Mouse (Mus musculus) kidney, embryonic 16.5 days (tissue): ENCODE data around the gene Sfi1. TPM values are rescaled to one million over a fixed set of nuclear protein-coding genes. Genes with fewer than 3 reads are reported as not detected.
A peak's percentile ranks its signal among the peaks of the same experiment; 100 is the strongest.
"Not testable (repeated sequence)": the region's sequence is repeated elsewhere in the genome, so short reads cannot be mapped to it uniquely, and the experiment has no call there.

Experiments
- ATAC-seq: fragments of 200-750 bp; cut with Nextera tagmentation; 2 replicates; pipeline ENCODE4 v1.8.0; 2017; ENCODE audit warnings: moderate TSS enrichment; ENCODE audit not compliant: low FRiP score, low TSS enrichment
- H3K27ac ChIP-seq: fragments of 300-500 bp; sonication (generic); 2 replicates; pipeline ENCODE4 v1.5.1; 2014; ENCODE audit warnings: low read length
- H3K27me3 ChIP-seq: fragments of 300-500 bp; sonication (generic); 2 replicates; pipeline ENCODE4 v1.6.1; 2014; ENCODE audit warnings: low read length, control low read depth, mixed read lengths; ENCODE audit not compliant: insufficient read depth
- H3K36me3 ChIP-seq: fragments of 300-500 bp; sonication (generic); 2 replicates; pipeline ENCODE4 v1.6.1; 2014; ENCODE audit warnings: low read length, control low read depth, mixed read lengths; ENCODE audit not compliant: insufficient read depth
- H3K4me1 ChIP-seq: fragments of 300-500 bp; sonication (generic); 2 replicates; pipeline ENCODE4 v1.6.1; 2014; ENCODE audit warnings: low read length, control low read depth, mixed read lengths; ENCODE audit not compliant: insufficient read depth
- H3K4me2 ChIP-seq: fragments of 300-500 bp; sonication (generic); replicated peaks from 2 replicates; pipeline ENCODE4 v1.6.1; 2014; ENCODE audit warnings: low read depth, low read length
- H3K4me3 ChIP-seq: fragments of 300-500 bp; sonication (generic); 2 replicates; pipeline ENCODE4 v1.5.1; 2014; ENCODE audit warnings: mild to moderate bottlenecking, low read length
- H3K9ac ChIP-seq: fragments of 300-500 bp; sonication (generic); replicated peaks from 2 replicates; pipeline ENCODE4 v1.6.1; 2014; ENCODE audit warnings: low read length
- H3K9me3 ChIP-seq: fragments of 300-500 bp; sonication (generic); 2 replicates; pipeline ENCODE4 v1.6.1; 2016; ENCODE audit warnings: low read length, control low read depth
- WGBS: fragments of 180-500 bp; shearing (Covaris S2); extraction: QIAGEN DNeasy Blood & Tissue Kit; methylation state at CpG from one replicate; pipeline ENCODE4 v1.1.7; 2014; 5-methylcytosine and 5-hydroxymethylcytosine counted together
- polyA plus RNA-seq: library from polyadenylated mRNA; unstranded; fragments of >200 nt; fragmentation: Nextera tagmentation; extraction: Ambion mirVana; gene quantifications from 2 replicates; pipeline ENCODE4 v1.2.1, GENCODE M21; 2015

Gene Sfi1
- polyA plus RNA-seq, 1 experiment from 2014 or later = 15.2 TPM

- H3K36me3 ChIP-seq = peaks cover 11% of the 10 kb centered on the region
- H3K4me2 ChIP-seq, H3K9ac ChIP-seq, H3K27ac ChIP-seq, H3K27me3 ChIP-seq, H3K4me1 ChIP-seq, H3K4me3 ChIP-seq: not testable (repeated sequence)
- 96% methylated on average over 21 of the region's 24 CpGs for WGBS
- 0 out of 2 replicates have a peak, but pooled peaks have one; percentile 19 for ATAC-seq
- H3K9me3 ChIP-seq = peaks cover 13% of the 10 kb centered on the region
Observed at GRCm38 (mm10) chr11:3150003-3150676, 43.1 kb downstream of the Sfi1 start.

GRCm38 (mm10) chr11:3149471-3149870 is 43.8 kb downstream of the Sfi1 start:
- H3K27me3 ChIP-seq, H3K4me3 ChIP-seq, H3K27ac ChIP-seq, H3K4me2 ChIP-seq, ATAC-seq, H3K4me1 ChIP-seq, H3K9ac ChIP-seq: not testable (repeated sequence)
- peaks cover 11% of the 10 kb centered on the region for H3K36me3 ChIP-seq
- peaks cover 13% of the 10 kb centered on the region for H3K9me3 ChIP-seq
- WGBS = 72% methylated on average over 4 of the region's 4 CpGs

GRCm38 (mm10) chr11:3146806-3147205 is 46.5 kb downstream of the Sfi1 start:
- not testable (repeated sequence) for H3K27me3 ChIP-seq, H3K4me2 ChIP-seq, H3K4me3 ChIP-seq, H3K36me3 ChIP-seq, ATAC-seq, H3K4me1 ChIP-seq, H3K9ac ChIP-seq, H3K27ac ChIP-seq
- WGBS = 95% methylated on average over 2 of the region's 2 CpGs
- H3K9me3 ChIP-seq = peaks cover 11% of the 10 kb centered on the region

GRCm38 (mm10) chr11:3145359-3146165 is 47.7 kb downstream of the Sfi1 start:
- not testable (repeated sequence) for H3K9ac ChIP-seq, H3K4me1 ChIP-seq, H3K9me3 ChIP-seq, H3K4me2 ChIP-seq, H3K4me3 ChIP-seq, H3K27ac ChIP-seq, H3K27me3 ChIP-seq, H3K36me3 ChIP-seq, ATAC-seq
- 71% methylated on average over 7 of the region's 9 CpGs for WGBS

GRCm38 (mm10) chr11:3143984-3144383 is 49.3 kb downstream of the Sfi1 start:
- not testable (repeated sequence) for H3K4me3 ChIP-seq, H3K9ac ChIP-seq, H3K4me2 ChIP-seq, H3K4me1 ChIP-seq, H3K27ac ChIP-seq, H3K9me3 ChIP-seq, ATAC-seq, H3K36me3 ChIP-seq, H3K27me3 ChIP-seq
- 73% methylated on average over 3 of the region's 3 CpGs for WGBS

- not testable (repeated sequence) for H3K9ac ChIP-seq, H3K4me3 ChIP-seq, H3K4me2 ChIP-seq, H3K27me3 ChIP-seq, H3K36me3 ChIP-seq, H3K9me3 ChIP-seq, H3K4me1 ChIP-seq, H3K27ac ChIP-seq
- 92% methylated on average over 4 of the region's 5 CpGs for WGBS
- ATAC-seq = peak; percentile 72
Observed at GRCm38 (mm10) chr11:3142413-3142812, 50.9 kb downstream of the Sfi1 start.

GRCm38 (mm10) chr11:3140967-3141535 is 52.2 kb downstream of the Sfi1 start:
- ATAC-seq, H3K36me3 ChIP-seq, H3K27ac ChIP-seq, H3K4me1 ChIP-seq, H3K27me3 ChIP-seq, H3K4me2 ChIP-seq, H3K4me3 ChIP-seq, H3K9ac ChIP-seq: not testable (repeated sequence)
- peaks cover 10% of the 10 kb centered on the region for H3K9me3 ChIP-seq

- ATAC-seq, H3K27me3 ChIP-seq: not testable (repeated sequence)
- 83% methylated on average over 2 of the region's 2 CpGs for WGBS
Observed at GRCm38 (mm10) chr11:3138323-3138722, 54.9 kb downstream of the Sfi1 start.

GRCm38 (mm10) chr11:3137279-3137678 is 56.0 kb downstream of the Sfi1 start:
- H3K27me3 ChIP-seq, H3K4me1 ChIP-seq, H3K9me3 ChIP-seq, H3K9ac ChIP-seq, H3K36me3 ChIP-seq, H3K4me2 ChIP-seq, H3K4me3 ChIP-seq, H3K27ac ChIP-seq: not testable (repeated sequence)
- 92% methylated on average over 4 of the region's 4 CpGs for WGBS
- peak; percentile 11 for ATAC-seq

More at GRCm38 (mm10) chr11:3138323-3138722, 54.9 kb downstream of the Sfi1 start:
- H3K4me3 ChIP-seq, H3K4me1 ChIP-seq, H3K9ac ChIP-seq, H3K4me2 ChIP-seq, H3K27ac ChIP-seq, H3K36me3 ChIP-seq: not testable (repeated sequence)
- peaks cover 10% of the 10 kb centered on the region for H3K9me3 ChIP-seq

- not testable (repeated sequence) for ATAC-seq, H3K9ac ChIP-seq, H3K4me2 ChIP-seq, H3K27me3 ChIP-seq, H3K4me1 ChIP-seq, H3K9me3 ChIP-seq, H3K27ac ChIP-seq, H3K4me3 ChIP-seq, H3K36me3 ChIP-seq
- 93% methylated on average over 3 of the region's 3 CpGs for WGBS
Observed at GRCm38 (mm10) chr11:3135956-3136355, 57.3 kb downstream of the Sfi1 start.
